Mouse (Mus musculus) CD4-positive, CD25-positive, alpha-beta regulatory T cell, adult 4 months (primary cell): ENCODE measurements around the gene Lrrc8e. TPM values are rescaled to one million over a fixed set of nuclear protein-coding genes. Genes with fewer than 3 reads are reported as not detected.

Experiments used
- ATAC-seq: one replicate; pipeline ENCODE4 v1.8.0; 2017
- polyA plus RNA-seq, 2 experiments: library from polyadenylated mRNA; unstranded; fragments of 100-300 nt; shearing (Covaris generic); gene quantifications; one replicate each; pipeline ENCODE4 v1.2.1; 2017

Gene Lrrc8e
- under 1 TPM in 1 of 2 experiments, not detected in 1; 0.34 TPM for polyA plus RNA-seq

- ATAC-seq = no peak
These were observed at the start of gene Lrrc8e for GRCm38 (mm10) chr8:4226739-4227347. Gene Lrrc8e (plus strand): TSS chr8:4226827.

GRCm38 (mm10) chr8:4183409-4183808 is 43.2 kb upstream of the Lrrc8e start:
- ATAC-seq = no peak

- ATAC-seq = no peak
These were observed 40.5 kb upstream of the Lrrc8e start for GRCm38 (mm10) chr8:4186151-4186550.

- ATAC-seq = no peak
These were observed 38.0 kb upstream of the Lrrc8e start for GRCm38 (mm10) chr8:4188605-4189004.

DNA sequence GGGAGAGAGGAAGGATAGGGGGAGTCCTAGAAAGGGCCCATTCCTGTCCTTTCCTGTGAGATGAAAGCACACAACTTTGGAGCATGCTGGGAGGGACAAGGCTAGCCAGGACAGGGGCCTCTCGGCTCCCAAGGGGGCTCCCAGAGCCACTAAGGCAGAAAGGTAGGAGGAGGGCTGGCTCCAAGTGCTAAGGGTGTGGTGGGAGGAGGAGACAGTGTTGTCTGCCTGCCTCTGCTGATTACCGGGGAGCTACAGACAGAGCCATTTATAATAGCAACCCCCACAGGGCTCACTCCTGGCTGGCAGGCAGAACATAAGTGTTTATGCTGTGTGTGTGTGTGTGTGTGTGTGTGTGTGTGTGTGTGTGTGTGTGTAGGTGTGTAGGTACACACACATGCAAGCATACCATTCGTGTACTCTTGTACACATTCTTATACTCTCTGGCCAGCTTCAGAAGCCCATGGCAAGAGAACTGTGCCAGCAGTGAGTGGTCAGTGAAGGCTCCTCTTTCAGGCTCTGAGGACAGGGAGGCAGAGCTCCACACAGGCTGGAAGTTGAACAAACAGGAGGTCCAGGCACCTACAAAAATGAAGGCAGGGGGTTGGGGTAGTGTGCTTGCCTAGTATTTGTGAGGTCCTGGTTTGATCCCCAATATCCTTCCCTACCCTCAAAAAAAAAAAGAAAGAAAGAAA is 37.5 kb upstream of the Lrrc8e start:
- no peak for ATAC-seq

GRCm38 (mm10) chr8:4192305-4192704 is 34.3 kb upstream of the Lrrc8e start:
- ATAC-seq = no peak

DNA sequence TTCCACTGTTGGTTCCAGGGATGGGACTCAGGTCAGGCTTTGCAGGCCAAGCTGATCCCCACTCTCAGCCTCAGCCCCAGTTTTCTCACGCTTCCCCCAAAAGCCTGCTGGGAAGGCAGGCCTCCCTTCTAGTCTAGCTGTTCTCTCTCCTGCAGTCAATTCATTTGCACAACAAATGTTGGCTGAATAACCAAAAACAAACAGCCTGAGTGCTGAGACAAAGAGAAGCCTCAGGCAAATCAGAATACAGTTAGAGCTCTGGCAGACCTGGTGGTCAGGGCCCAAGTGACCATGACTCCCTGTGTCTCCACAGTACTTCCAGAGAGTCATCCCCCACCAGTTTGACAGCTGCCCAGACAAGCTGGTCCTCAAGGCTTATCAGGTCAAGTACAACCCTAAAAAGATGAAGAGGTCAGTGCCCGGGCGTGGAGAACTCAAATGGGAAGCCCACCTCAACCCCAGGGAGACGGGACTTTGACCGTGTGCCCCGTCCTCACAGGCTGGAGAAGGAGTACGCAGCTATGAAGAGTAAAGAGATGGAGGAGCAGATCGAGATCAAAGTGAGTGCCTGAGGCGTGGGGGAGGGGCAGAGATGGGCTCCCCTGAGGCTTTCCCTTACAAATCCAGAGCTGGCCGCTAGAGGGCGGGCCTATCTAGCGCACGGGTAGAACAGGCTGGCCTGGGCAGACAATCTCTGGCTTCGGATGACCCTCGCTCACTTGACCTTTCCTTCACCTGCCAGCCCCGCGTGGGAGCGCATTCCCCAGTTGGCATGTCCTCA is 33.6 kb upstream of the Lrrc8e start:
- peak; percentile 99 for ATAC-seq

GRCm38 (mm10) chr8:4193588-4193894 is 33.1 kb upstream of the Lrrc8e start:
- ATAC-seq = peak; percentile 37

GRCm38 (mm10) chr8:4201321-4201720 is 25.3 kb upstream of the Lrrc8e start:
- ATAC-seq = no peak

GRCm38 (mm10) chr8:4205246-4206123 is 21.1 kb upstream of the Lrrc8e start:
- ATAC-seq = no peak

- no peak for ATAC-seq
These were observed 20.2 kb upstream of the Lrrc8e start for GRCm38 (mm10) chr8:4206182-4207015.

DNA sequence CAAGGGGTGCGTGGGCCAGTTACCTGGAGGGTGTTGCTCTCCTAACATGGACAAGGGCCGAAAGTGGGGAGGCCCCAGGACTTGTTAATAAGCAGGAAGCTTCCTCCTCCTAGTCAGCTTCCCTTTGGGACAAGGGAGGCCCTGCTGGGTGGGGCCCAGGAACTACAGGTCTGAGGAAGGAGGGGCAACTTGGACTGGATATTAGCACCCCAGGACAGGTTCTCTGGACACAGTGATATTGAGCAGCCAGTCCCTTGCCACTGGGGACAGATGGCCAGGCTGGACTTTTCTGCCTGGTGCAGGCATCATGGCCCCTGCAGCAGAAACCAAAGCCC is 19.6 kb upstream of the Lrrc8e start:
- no peak for ATAC-seq

GRCm38 (mm10) chr8:4211097-4211496 is 15.5 kb upstream of the Lrrc8e start:
- no peak for ATAC-seq

- ATAC-seq = peak; percentile 9
These were observed 13.8 kb upstream of the Lrrc8e start for GRCm38 (mm10) chr8:4212809-4213209.

GRCm38 (mm10) chr8:4213210-4214005 is 13.2 kb upstream of the Lrrc8e start:
- peak; percentile 30 for ATAC-seq

DNA sequence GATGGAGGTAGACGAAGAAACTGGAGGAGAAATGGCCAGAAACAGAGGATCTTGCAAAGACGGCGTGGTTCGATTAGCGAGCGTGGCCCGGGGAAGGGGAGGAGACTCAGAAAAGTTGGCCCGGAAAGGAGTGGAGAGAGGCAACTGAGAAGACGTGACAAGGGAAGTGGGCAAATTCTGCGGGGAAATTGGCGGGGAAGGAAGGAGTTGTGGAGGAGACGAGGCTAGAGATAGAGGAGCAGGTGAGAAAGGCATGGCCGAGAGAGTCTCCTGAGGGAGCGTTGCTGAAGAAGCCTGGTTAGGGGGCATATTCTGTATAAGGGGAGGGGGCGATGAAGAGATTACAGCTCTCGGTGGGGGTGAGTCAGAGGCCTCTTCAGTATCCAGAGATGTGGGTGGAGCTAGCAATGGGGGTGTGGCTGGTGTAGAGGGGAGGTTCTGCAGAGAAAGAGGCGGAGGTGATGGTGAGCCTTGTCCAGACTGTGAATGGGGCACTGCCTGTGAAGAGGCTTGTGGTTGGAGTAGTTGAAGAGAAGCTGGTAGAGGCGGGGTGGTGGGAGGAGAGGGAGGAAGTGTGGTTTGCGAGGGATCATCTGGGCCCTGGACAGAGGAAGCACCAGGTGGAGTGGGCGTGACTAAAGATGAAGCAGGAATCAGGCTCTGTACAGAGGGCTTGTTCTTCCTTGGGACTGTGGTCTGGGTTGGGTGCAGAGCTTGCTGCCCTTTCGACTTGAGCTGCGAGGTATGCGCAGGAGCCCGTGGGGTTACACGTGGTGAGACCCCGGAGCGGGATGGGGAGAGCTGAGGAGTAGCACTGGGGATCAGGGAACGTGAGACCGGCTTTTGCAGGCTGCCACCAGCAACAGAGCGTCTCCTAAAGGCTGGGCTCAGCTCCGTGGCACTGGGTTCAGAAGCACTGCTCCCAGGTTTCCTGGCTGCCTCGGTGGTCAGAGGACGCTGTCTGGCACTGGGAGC is 12.3 kb upstream of the Lrrc8e start:
- ATAC-seq = peak; percentile 71

DNA sequence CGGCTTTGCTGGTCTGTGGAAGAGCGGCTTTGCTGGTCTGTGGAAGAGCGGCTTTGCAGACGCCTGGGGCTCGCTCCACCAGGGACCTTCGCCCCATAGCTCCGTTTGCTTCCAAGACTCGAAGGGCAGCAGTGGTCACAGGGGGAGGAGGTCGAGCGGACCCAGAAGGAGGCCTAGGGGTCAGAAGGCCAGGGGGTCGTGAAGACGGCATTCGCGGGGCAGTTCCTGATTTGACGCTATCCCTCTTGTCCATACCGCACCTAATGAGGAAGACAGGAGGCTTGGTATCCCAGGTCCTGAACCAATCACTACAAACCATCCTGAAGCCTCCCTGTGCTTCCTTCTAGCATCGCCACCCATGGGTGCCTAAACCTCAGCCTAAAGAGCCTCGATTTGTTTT is 10.3 kb upstream of the Lrrc8e start:
- ATAC-seq = no peak

DNA sequence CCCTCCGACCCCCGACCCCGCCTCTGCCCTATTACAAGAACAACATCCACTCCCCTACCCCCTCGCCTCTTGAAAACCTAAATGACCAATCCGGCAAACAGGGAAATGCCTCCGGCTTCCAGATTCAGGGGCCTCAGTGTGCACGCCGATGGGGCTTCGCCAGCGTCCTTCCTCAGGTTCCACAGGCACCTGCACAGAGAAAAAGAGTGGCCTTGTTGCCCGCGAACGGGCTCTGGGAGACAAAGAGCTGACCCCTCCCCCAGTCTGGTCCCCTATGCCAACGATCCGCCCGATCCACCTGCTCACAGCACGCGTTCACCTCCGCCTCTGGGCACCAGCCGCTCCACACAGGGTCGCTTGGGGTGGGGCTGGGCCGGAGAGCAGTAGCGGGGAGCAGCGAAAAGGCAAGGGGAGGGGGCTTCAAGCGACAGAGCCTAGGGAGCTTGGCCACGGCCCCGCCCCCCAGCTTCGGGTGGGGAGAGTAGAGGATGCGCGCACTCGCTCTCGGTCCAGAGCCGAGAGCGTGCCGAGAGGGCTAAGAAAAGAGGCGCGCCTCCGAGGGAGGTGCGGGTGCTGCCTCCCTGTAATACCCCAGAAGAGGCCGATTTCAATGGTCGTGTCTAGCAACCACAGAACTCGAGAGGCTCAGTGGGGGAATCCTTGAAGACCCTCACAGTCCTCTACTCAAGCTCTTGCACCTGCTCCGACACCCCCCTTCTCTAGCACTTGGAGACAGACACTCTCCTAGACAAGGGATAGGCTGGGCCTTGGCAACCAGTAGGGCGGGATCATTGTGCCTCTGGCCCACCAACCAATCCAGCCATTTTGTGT is 9.6 kb upstream of the Lrrc8e start, which contains the start of gene Prr36:
Prr36 (minus strand) TSS at position 669 of the 831 bp plus-strand sequence.
- ATAC-seq = no peak

GRCm38 (mm10) chr8:4219617-4220016 is 7.0 kb upstream of the Lrrc8e start:
- no peak for ATAC-seq
